Mouse (Mus musculus) thymus, adult 2 months (tissue): ENCODE measurements around the gene Ankrd60.

Source experiments
- CTCF ChIP-seq: fragments of 200-500 bp; IDR thresholded peaks from 2 replicates; pipeline ENCODE4 v1.5.1; 2012; ENCODE audit warnings: mild to moderate bottlenecking, control low read depth, low read length, moderate library complexity, borderline replicate concordance; ENCODE audit not compliant: control insufficient read depth, poor library complexity, insufficient read depth; ENCODE audit errors: extremely low read depth
- POLR2A ChIP-seq: fragments of 200-500 bp; IDR thresholded peaks from 2 replicates; pipeline ENCODE4 v1.6.1; 2012; ENCODE audit warnings: mild to moderate bottlenecking, low read length, control low read depth, moderate library complexity; ENCODE audit not compliant: control insufficient read depth, poor library complexity, insufficient read depth; ENCODE audit errors: extremely low read depth

- TF ChIP-seq CTCF (no peak), POLR2A (no peak)
These were observed 37.4 kb upstream of the Ankrd60 start for GRCm38 (mm10) chr2:173615378-173616081.
